Mouse (Mus musculus) liver, postnatal 0 days (tissue): ENCODE data around the gene Prkra. TPM values are rescaled to one million over a fixed set of nuclear protein-coding genes. Genes with fewer than 3 reads are reported as not detected.

Experiments used
- ATAC-seq: fragments of 200-750 bp; cut with Nextera tagmentation; 2 replicates; pipeline ENCODE4 v1.8.0; 2017; ENCODE audit warnings: mild to moderate bottlenecking, moderate library complexity
- DNase-seq: peaks from one replicate; pipeline ENCODE4 v3.0.0-alpha.2; 2016
- H3K27ac ChIP-seq: fragments of 300-500 bp; sonication (generic); 2 replicates; pipeline ENCODE4 v1.5.1; 2014; ENCODE audit warnings: antibody characterized with exemption, moderate library complexity, mild to moderate bottlenecking, low read depth
- H3K27me3 ChIP-seq: fragments of 300-500 bp; sonication (generic); 2 replicates; pipeline ENCODE4 v1.6.1; 2014; ENCODE audit warnings: low read length, control low read depth, mixed read lengths; ENCODE audit not compliant: insufficient read depth
- H3K36me3 ChIP-seq: fragments of 300-500 bp; sonication (generic); replicated peaks from 2 replicates; pipeline ENCODE4 v1.6.1; 2014; ENCODE audit warnings: mild to moderate bottlenecking, control low read depth, low read length, moderate library complexity, mixed read lengths; ENCODE audit not compliant: insufficient read depth
- H3K4me1 ChIP-seq: fragments of 300-500 bp; sonication (generic); 2 replicates; pipeline ENCODE4 v1.6.1; 2014; ENCODE audit warnings: antibody characterized with exemption, mild to moderate bottlenecking, control low read depth; ENCODE audit not compliant: insufficient read depth
- H3K4me2 ChIP-seq: fragments of 300-500 bp; sonication (generic); 2 replicates; pipeline ENCODE4 v1.6.1; 2014; ENCODE audit warnings: low read depth, mild to moderate bottlenecking, low read length, moderate library complexity, mixed read lengths
- H3K4me3 ChIP-seq: fragments of 300-500 bp; sonication (generic); 2 replicates; pipeline ENCODE4 v1.5.1; 2014; ENCODE audit warnings: low read depth, low read length
- H3K9ac ChIP-seq: fragments of 300-500 bp; sonication (generic); replicated peaks from 2 replicates; pipeline ENCODE4 v1.6.1; 2014; ENCODE audit warnings: mild to moderate bottlenecking, moderate library complexity
- H3K9me3 ChIP-seq: fragments of 300-500 bp; sonication (generic); 2 replicates; pipeline ENCODE4 v1.6.1; 2016; ENCODE audit warnings: mild to moderate bottlenecking, control low read depth, low read length, mixed read lengths
- CTCF ChIP-seq: sonication (generic); IDR thresholded peaks from 2 replicates; pipeline ENCODE4 v1.5.1; 2016; ENCODE audit warnings: antibody characterized with exemption, low read depth
- EP300 ChIP-seq: IDR thresholded peaks from 2 replicates; pipeline ENCODE4 v1.6.1; 2016; ENCODE audit warnings: antibody characterized with exemption, low read depth, mild to moderate bottlenecking
- WGBS: fragments of 180-500 bp; shearing (Covaris S2); extraction: QIAGEN DNeasy Blood & Tissue Kit; methylation state at CpG from one replicate; pipeline ENCODE4 v1.1.7; 2014; ENCODE audit not compliant: insufficient replicate concordance; 5-methylcytosine and 5-hydroxymethylcytosine counted together
- polyA plus RNA-seq: library from polyadenylated mRNA; unstranded; fragments of >200 nt; fragmentation: Nextera tagmentation; extraction: Ambion mirVana; gene quantifications from 2 replicates; pipeline ENCODE4 v1.2.1, GENCODE M21; 2015

Gene Prkra
- polyA plus RNA-seq, 1 experiment from 2014 or later, result 7.7 TPM

GRCm38 (mm10) chr2:76686986-76687385 is 39.2 kb upstream of the Prkra start:
- no peaks in the 10 kb centered on the region for H3K27me3 ChIP-seq
- peaks cover 52% of the 10 kb centered on the region for H3K36me3 ChIP-seq
- H3K4me2 ChIP-seq, result no peak overlapping the region
- H3K27ac ChIP-seq, result no peak overlapping the region
- TF ChIP-seq EP300 (no peak), CTCF (no peak)
- ATAC-seq (no peak), DNase-seq (no peak)
- H3K9me3 ChIP-seq, result no peaks in the 10 kb centered on the region
- H3K4me1 ChIP-seq, result no peaks in the 10 kb centered on the region
- WGBS, result 91% methylated on average over 3 of the region's 3 CpGs
- no peak overlapping the region for H3K9ac ChIP-seq
- no peak overlapping the region for H3K4me3 ChIP-seq

- Histone ChIP-seq H3K4me1 (no peaks in the 10 kb centered on the region), H3K4me2 (no peak overlapping the region), H3K9ac (no peak overlapping the region), H3K4me3 (no peak overlapping the region), H3K36me3 (peaks cover 53% of the 10 kb centered on the region), H3K27me3 (no peaks in the 10 kb centered on the region), H3K27ac (no peak overlapping the region), H3K9me3 (no peaks in the 10 kb centered on the region)
- DNase-seq (no peak), ATAC-seq (no peak)
- 82% methylated on average over 8 of the region's 8 CpGs for WGBS
- TF ChIP-seq EP300 (no peak), CTCF (no peak)
These were observed 34.5 kb upstream of the Prkra start for GRCm38 (mm10) chr2:76682301-76682700.

DNA sequence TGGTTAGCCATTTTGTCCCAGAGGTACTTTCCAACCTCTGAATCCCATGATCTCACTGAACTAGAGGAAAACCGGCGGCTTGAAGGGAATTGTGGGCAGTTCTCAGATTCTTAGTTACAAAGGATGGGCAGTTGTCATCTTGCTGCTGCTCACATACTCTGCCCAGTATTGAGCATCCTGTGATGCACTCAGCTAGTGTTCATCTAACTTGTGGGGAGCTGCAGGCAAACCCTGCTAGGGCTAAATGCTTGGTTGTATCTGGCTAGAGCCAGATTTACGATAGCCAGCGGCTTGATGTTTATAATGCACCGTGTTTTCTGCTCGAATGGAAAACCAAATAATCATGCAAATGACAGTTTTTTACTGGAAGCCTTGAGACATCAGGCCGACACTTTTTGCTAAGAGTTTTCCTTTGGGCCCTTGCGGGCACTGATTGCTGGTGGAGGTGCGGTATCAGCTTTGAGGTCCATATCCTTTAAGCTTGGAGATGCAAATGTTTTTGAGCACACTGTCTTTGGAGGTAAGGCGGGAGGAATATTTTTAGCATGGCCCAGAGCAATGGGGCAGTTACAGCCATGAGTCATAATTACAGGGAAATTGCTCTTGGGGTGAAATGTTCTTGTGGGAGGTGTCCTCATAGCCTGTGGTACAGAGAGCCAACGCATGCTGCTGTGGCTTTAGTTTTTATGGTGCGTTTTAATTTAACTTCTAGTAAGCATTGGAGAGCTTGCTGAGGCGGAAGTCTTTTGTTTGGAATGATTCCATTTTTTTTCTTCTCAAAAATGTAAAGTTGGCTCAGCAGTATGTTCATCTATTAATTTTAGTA is 28.8 kb upstream of the Prkra start:
- peak overlapping the region; percentile 88 for H3K4me2 ChIP-seq
- peaks cover 13% of the 10 kb centered on the region for H3K36me3 ChIP-seq
- H3K4me3 ChIP-seq, result no peak overlapping the region
- H3K27me3 ChIP-seq, result no peaks in the 10 kb centered on the region
- 67% methylated on average over 13 of the region's 13 CpGs for WGBS
- ATAC-seq (no peak), DNase-seq (no peak)
- H3K9me3 ChIP-seq, result no peaks in the 10 kb centered on the region
- H3K9ac ChIP-seq, result peak overlapping the region; percentile 86; the same call in 1 of the 2 replicates
- no peak overlapping the region for H3K27ac ChIP-seq
- TF ChIP-seq EP300, result no peak
- peaks cover 26% of the 10 kb centered on the region for H3K4me1 ChIP-seq

DNA sequence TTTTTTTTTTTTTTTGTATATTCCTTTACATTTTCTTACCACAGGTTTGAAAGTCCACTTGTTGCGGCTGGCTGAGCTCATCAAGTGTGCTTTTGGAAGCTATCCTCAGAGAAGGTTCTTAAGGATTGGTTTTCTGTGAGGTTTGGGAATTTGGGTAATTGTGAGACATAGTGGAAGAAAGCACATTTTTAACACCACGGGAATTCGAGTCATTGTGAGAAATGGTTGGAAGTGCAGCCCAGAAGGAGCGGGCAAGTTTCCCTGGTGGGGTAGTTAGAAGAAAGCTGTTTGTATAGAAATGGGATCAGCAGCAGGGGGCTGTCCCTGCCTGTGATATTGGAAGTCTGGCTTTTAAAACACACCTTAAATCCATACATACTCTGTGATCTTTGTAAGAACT is 28.1 kb upstream of the Prkra start:
- no peak overlapping the region for H3K27ac ChIP-seq
- no peak for TF ChIP-seq EP300
- no peak for TF ChIP-seq CTCF
- DNase-seq (no peak), ATAC-seq (no peak)
- 16% methylated on average over 4 of the region's 4 CpGs for WGBS
- H3K4me2 ChIP-seq, result peak overlapping the region; percentile 88
- peak overlapping the region; percentile 86 for H3K4me3 ChIP-seq
- no peaks in the 10 kb centered on the region for H3K27me3 ChIP-seq
- peaks cover 27% of the 10 kb centered on the region for H3K4me1 ChIP-seq
- peak overlapping the region; percentile 86 for H3K9ac ChIP-seq
- H3K9me3 ChIP-seq, result no peaks in the 10 kb centered on the region
- H3K36me3 ChIP-seq, result peaks cover 10% of the 10 kb centered on the region

- ATAC-seq, result peak; percentile 62
- peak; percentile 46 for DNase-seq
- peaks cover 27% of the 10 kb centered on the region for H3K4me1 ChIP-seq
These were observed 27.6 kb upstream of the Prkra start for GRCm38 (mm10) chr2:76675451-76675850.

GRCm38 (mm10) chr2:76674725-76675427 is 27.1 kb upstream of the Prkra start, which contains the start of gene Plekha3:
Plekha3 (plus strand) TSS chr2:76675281.
- Histone ChIP-seq H3K4me1 (peaks cover 27% of the 10 kb centered on the region), H3K9ac (peak within 1 kb of the TSS; percentile 86), H3K27ac (peak within 1 kb of the TSS; percentile 87), H3K9me3 (no peaks in the 10 kb centered on the region), H3K36me3 (peaks cover under 1% of the 10 kb centered on the region), H3K4me3 (peak within 1 kb of the TSS; percentile 86), H3K4me2 (peak within 1 kb of the TSS; percentile 88), H3K27me3 (no peaks in the 10 kb centered on the region)
- DNase-seq, result peak; percentile 83
- WGBS, result 3% methylated on average over 40 of the region's 52 CpGs
- TF ChIP-seq EP300, result no peak
- no peak for TF ChIP-seq CTCF
- ATAC-seq, result peak; percentile 79

More at GRCm38 (mm10) chr2:76675451-76675850, 27.6 kb upstream of the Prkra start:
- 2% methylated on average over 31 of the region's 44 CpGs for WGBS
- Histone ChIP-seq H3K36me3 (peaks cover 6% of the 10 kb centered on the region), H3K27ac (peak overlapping the region; percentile 87), H3K4me2 (peak overlapping the region; percentile 88), H3K9me3 (no peaks in the 10 kb centered on the region), H3K9ac (peak overlapping the region; percentile 86), H3K4me3 (peak overlapping the region; percentile 86), H3K27me3 (no peaks in the 10 kb centered on the region)
- TF ChIP-seq EP300, result no peak
- TF ChIP-seq CTCF, result no peak
